Mouse (Mus musculus): ENCODE measurements around the gene Gm5105. TPM values are rescaled to one million over a fixed set of nuclear protein-coding genes. Genes with fewer than 3 reads are reported as not detected.

Gm5105 gene
- polyA plus RNA-seq (2015; fragmentation: Nextera tagmentation; extraction: Ambion mirVana), result 0.36 and 0.56 TPM in 2 replicates

GRCm38 (mm10) chr3:138067288-138067687, at the start of gene Gm5105:
TSS of gene Gm5105 (minus strand) at chr3:138067388.
- ATAC-seq (ENCODE audit: extremely low read depth, insufficient number of reproducible peaks, low FRiP score, low TSS enrichment), result no peak
- H3K4me3 ChIP-seq, result peak within 1 kb of the TSS; percentile 52
- H3K27ac ChIP-seq (replicated peaks), result peak within 1 kb of the TSS; percentile 98
- H3K9ac ChIP-seq, result peak within 1 kb of the TSS; percentile 85
- H3K27me3 ChIP-seq (replicated peaks), result no peaks in the 10 kb centered on the region
- H3K36me3 ChIP-seq, result 0 out of 2 replicates have a peak, but pooled peaks cover 6% of the 10 kb centered on the region
- no peaks in the 10 kb centered on the region for H3K9me3 ChIP-seq
- 81% methylated on average over 12 of the region's 12 CpGs for WGBS
- H3K4me1 ChIP-seq, result peaks cover 77% of the 10 kb centered on the region
- peak within 1 kb of the TSS; percentile 77 for H3K4me2 ChIP-seq

- no peak for ATAC-seq (ENCODE audit: extremely low read depth, insufficient number of reproducible peaks, low FRiP score, low TSS enrichment)
- H3K27me3 ChIP-seq (replicated peaks), result no peaks in the 10 kb centered on the region
Observed at GRCm38 (mm10) chr3:138116871-138117270, 49.7 kb upstream of the Gm5105 start.

GRCm38 (mm10) chr3:138114106-138114505, 46.9 kb upstream of the Gm5105 start:
- Histone ChIP-seq H3K9me3 (no peaks in the 10 kb centered on the region), H3K4me2 (no peak overlapping the region), H3K27me3 (replicated peaks) (no peaks in the 10 kb centered on the region), H3K27ac (replicated peaks) (no peak overlapping the region), H3K4me1 (peaks cover 27% of the 10 kb centered on the region), H3K9ac (no peak overlapping the region), H3K36me3 (no peaks in the 10 kb centered on the region), H3K4me3 (no peak overlapping the region)
- WGBS, result 75% methylated on average over 17 of the region's 17 CpGs
- no peak for ATAC-seq (ENCODE audit: extremely low read depth, insufficient number of reproducible peaks, low FRiP score, low TSS enrichment)

More at GRCm38 (mm10) chr3:138116871-138117270, 49.7 kb upstream of the Gm5105 start:
- H3K4me3 ChIP-seq, result no peak overlapping the region
- peaks cover 36% of the 10 kb centered on the region for H3K4me1 ChIP-seq
- H3K9ac ChIP-seq, result no peak overlapping the region
- 53% methylated on average over 4 of the region's 4 CpGs for WGBS
- no peak overlapping the region for H3K4me2 ChIP-seq
- peak overlapping the region; percentile 68 for H3K27ac ChIP-seq (replicated peaks)
- H3K9me3 ChIP-seq, result no peaks in the 10 kb centered on the region
- H3K36me3 ChIP-seq, result no peaks in the 10 kb centered on the region

- H3K4me3 ChIP-seq, result no peak overlapping the region
Observed at GRCm38 (mm10) chr3:138110910-138111782, 44.0 kb upstream of the Gm5105 start.

DNA sequence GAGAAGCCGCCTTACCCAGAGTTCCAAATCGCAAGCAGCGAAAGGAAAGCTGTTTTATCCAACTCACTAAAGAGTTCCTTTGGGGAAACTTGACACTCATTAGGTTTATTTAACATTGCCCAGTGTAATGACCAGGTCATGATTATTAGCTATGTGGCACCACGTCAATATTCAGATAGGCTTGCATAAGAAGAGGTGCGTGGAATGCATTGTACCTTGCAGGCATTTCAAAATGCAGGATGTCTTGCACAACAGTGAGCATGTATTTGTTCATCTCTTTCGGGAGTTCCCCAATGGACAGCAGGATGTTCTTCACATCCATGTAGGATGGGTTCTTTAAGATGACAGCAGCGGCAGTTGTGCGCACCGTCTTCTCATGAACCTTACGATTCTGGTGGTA, 39.7 kb upstream of the Gm5105 start:
- WGBS, result 91% methylated on average over 10 of the region's 10 CpGs
- Histone ChIP-seq H3K4me2 (no peak overlapping the region), H3K9me3 (no peaks in the 10 kb centered on the region), H3K27me3 (replicated peaks) (no peaks in the 10 kb centered on the region), H3K27ac (replicated peaks) (no peak overlapping the region), H3K9ac (no peak overlapping the region), H3K4me1 (no peaks in the 10 kb centered on the region), H3K4me3 (no peak overlapping the region), H3K36me3 (no peaks in the 10 kb centered on the region)
- ATAC-seq (ENCODE audit: extremely low read depth, insufficient number of reproducible peaks, low FRiP score, low TSS enrichment), result no peak

More at GRCm38 (mm10) chr3:138110910-138111782, 44.0 kb upstream of the Gm5105 start:
- no peaks in the 10 kb centered on the region for H3K9me3 ChIP-seq
- WGBS, result 86% methylated on average over 19 of the region's 19 CpGs
- no peak overlapping the region for H3K4me2 ChIP-seq
- no peak overlapping the region for H3K9ac ChIP-seq
- no peaks in the 10 kb centered on the region for H3K4me1 ChIP-seq
- no peaks in the 10 kb centered on the region for H3K36me3 ChIP-seq
- H3K27me3 ChIP-seq (replicated peaks), result no peaks in the 10 kb centered on the region
- ATAC-seq (ENCODE audit: extremely low read depth, insufficient number of reproducible peaks, low FRiP score, low TSS enrichment), result no peak
- H3K27ac ChIP-seq (replicated peaks), result no peak overlapping the region

GRCm38 (mm10) chr3:138105056-138105455, 37.9 kb upstream of the Gm5105 start:
- no peaks in the 10 kb centered on the region for H3K4me1 ChIP-seq
- WGBS, result 57% methylated on average over 5 of the region's 5 CpGs
- no peak overlapping the region for H3K4me3 ChIP-seq
- H3K9me3 ChIP-seq, result no peaks in the 10 kb centered on the region
- H3K27ac ChIP-seq (replicated peaks), result no peak overlapping the region
- H3K36me3 ChIP-seq, result no peaks in the 10 kb centered on the region
- H3K9ac ChIP-seq, result no peak overlapping the region
- H3K4me2 ChIP-seq, result no peak overlapping the region
- H3K27me3 ChIP-seq (replicated peaks), result no peaks in the 10 kb centered on the region
- ATAC-seq (ENCODE audit: extremely low read depth, insufficient number of reproducible peaks, low FRiP score, low TSS enrichment), result no peak

GRCm38 (mm10) chr3:138103690-138104089, 36.5 kb upstream of the Gm5105 start:
- 88% methylated on average over 4 of the region's 4 CpGs for WGBS
- ATAC-seq (ENCODE audit: extremely low read depth, insufficient number of reproducible peaks, low FRiP score, low TSS enrichment), result no peak
- Histone ChIP-seq H3K4me2 (no peak overlapping the region), H3K9me3 (no peaks in the 10 kb centered on the region), H3K4me3 (no peak overlapping the region), H3K27me3 (replicated peaks) (no peaks in the 10 kb centered on the region), H3K4me1 (no peaks in the 10 kb centered on the region), H3K27ac (replicated peaks) (no peak overlapping the region), H3K36me3 (no peaks in the 10 kb centered on the region), H3K9ac (no peak overlapping the region)

GRCm38 (mm10) chr3:138101936-138102335, 34.7 kb upstream of the Gm5105 start:
- ATAC-seq (ENCODE audit: extremely low read depth, insufficient number of reproducible peaks, low FRiP score, low TSS enrichment), result no peak

DNA sequence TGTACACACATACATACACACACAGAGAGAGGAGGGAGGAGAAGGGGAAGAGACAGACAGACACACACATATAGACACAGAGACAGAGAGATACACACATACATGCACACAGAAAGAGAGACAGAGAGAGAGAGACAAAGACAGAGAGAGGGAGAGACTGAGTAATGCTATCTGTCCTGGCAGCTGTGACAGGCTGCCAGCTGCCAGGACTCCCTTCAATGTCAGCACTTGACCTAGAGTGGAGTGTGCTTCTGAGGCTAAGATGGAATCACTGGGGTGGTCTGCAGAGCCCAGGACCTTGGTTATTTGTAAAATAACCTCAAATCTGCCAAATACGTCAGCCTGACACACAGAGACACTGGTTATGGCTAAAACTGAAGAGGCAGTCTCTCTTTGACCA, 30.5 kb upstream of the Gm5105 start:
- H3K4me3 ChIP-seq, result no peak overlapping the region
- 54% methylated on average over 1 of the region's 1 CpGs for WGBS
- H3K9me3 ChIP-seq, result no peaks in the 10 kb centered on the region
- 0 out of 2 replicates have a peak overlapping the region, but pooled peaks have one; percentile 38 for H3K9ac ChIP-seq
- H3K27me3 ChIP-seq (replicated peaks), result no peaks in the 10 kb centered on the region
- peaks cover 36% of the 10 kb centered on the region for H3K4me1 ChIP-seq
- ATAC-seq (ENCODE audit: extremely low read depth, insufficient number of reproducible peaks, low FRiP score, low TSS enrichment), result no peak
- H3K4me2 ChIP-seq, result no peak overlapping the region
- H3K27ac ChIP-seq (replicated peaks), result peak overlapping the region; percentile 54
- no peaks in the 10 kb centered on the region for H3K36me3 ChIP-seq

More at GRCm38 (mm10) chr3:138101936-138102335, 34.7 kb upstream of the Gm5105 start:
- Histone ChIP-seq H3K9me3 (no peaks in the 10 kb centered on the region), H3K9ac (no peak overlapping the region), H3K4me3 (no peak overlapping the region), H3K4me2 (no peak overlapping the region), H3K36me3 (no peaks in the 10 kb centered on the region), H3K27ac (replicated peaks) (no peak overlapping the region), H3K4me1 (peaks cover 17% of the 10 kb centered on the region), H3K27me3 (replicated peaks) (no peaks in the 10 kb centered on the region)
- 78% methylated on average over 4 of the region's 4 CpGs for WGBS

DNA sequence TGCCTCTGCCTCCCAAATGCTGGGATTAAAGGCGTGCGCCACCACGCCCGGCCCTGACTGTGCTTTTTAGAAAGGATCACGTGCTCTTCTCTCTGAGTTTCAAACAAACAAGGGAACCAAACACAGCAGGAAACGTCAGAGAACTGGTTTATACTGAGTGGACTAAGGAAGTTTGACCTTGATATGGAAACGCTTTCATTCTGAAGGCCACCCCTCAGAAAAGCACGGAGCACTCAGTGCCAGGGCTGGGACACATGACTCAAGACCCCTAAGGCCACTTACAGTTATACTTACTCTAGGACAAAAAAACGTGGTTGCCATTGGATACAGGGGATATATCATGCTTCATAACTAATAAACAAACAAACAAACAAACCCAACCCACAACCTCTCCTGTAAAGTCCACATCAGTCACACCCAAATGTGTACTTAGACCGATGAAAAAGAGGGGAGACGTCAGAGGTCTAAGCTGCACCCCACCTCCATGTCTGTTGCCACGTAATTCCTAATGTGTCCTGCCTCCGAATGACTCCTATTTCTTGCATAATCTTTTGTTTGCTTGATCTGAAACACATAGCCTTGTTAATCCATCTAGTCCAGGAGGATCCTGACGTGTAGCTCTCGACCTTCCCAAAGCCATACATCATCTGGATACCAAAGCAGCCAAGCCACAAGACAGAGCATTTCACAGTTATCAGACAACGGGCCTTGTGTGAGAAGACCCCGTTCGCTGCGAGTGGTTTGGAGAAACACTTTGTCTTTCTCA, 29.3 kb upstream of the Gm5105 start:
- no peaks in the 10 kb centered on the region for H3K36me3 ChIP-seq
- no peak overlapping the region for H3K4me2 ChIP-seq
- H3K4me3 ChIP-seq, result no peak overlapping the region
- H3K27ac ChIP-seq (replicated peaks), result peak overlapping the region; percentile 54
- H3K27me3 ChIP-seq (replicated peaks), result no peaks in the 10 kb centered on the region
- H3K4me1 ChIP-seq, result peaks cover 36% of the 10 kb centered on the region
- no peaks in the 10 kb centered on the region for H3K9me3 ChIP-seq
- no peak overlapping the region for H3K9ac ChIP-seq
- no peak for ATAC-seq (ENCODE audit: extremely low read depth, insufficient number of reproducible peaks, low FRiP score, low TSS enrichment)
- WGBS, result 78% methylated on average over 19 of the region's 19 CpGs

GRCm38 (mm10) chr3:138095718-138096117, 28.5 kb upstream of the Gm5105 start:
- Histone ChIP-seq H3K9me3 (no peaks in the 10 kb centered on the region), H3K27ac (replicated peaks) (peak overlapping the region; percentile 24; the same call in 1 of the 2 replicates), H3K27me3 (replicated peaks) (no peaks in the 10 kb centered on the region), H3K4me1 (peaks cover 36% of the 10 kb centered on the region), H3K4me2 (no peak overlapping the region), H3K9ac (no peak overlapping the region), H3K36me3 (no peaks in the 10 kb centered on the region), H3K4me3 (no peak overlapping the region)
- WGBS, result 51% methylated on average over 10 of the region's 10 CpGs
- ATAC-seq (ENCODE audit: extremely low read depth, insufficient number of reproducible peaks, low FRiP score, low TSS enrichment), result no peak

Measured in heart, embryonic 13.5 days (tissue).